Mouse (Mus musculus): ENCODE data around the gene Ide. TPM values are rescaled to one million over a fixed set of nuclear protein-coding genes. Genes with fewer than 3 reads are reported as not detected.

Ide gene
- total RNA-seq, 2 experiments from 2014 or later: 23.3 to 24.7 TPM

- peak; percentile 28 for ATAC-seq (replicated peaks; ENCODE audit: low FRiP score, poor library complexity, severe bottlenecking)
Observed at GRCm38 (mm10) chr19:37233561-37234539, 103.8 kb downstream of the Ide start.

- peak; percentile 58 for ATAC-seq (replicated peaks; ENCODE audit: low FRiP score, poor library complexity, severe bottlenecking)
Observed at GRCm38 (mm10) chr19:37232598-37232997, 105.1 kb downstream of the Ide start.

- peak; percentile 59; the same call in 1 of the 2 replicates for ATAC-seq (replicated peaks; ENCODE audit: low FRiP score, poor library complexity, severe bottlenecking)
Observed at GRCm38 (mm10) chr19:37225197-37225862, 112.3 kb downstream of the Ide start.

Other genes with a start within 250 kb of the Ide start
- 361 and 388 TPM in 2 replicates for gene March5, start 130.3 kb downstream of the Ide start, total RNA-seq (2015; ENCODE audit: low replicate concordance)
- gene March5, start 130.3 kb downstream of the Ide start, total RNA-seq (2017; ENCODE audit: low replicate concordance): 349 and 424 TPM in 2 replicates
- gene Cpeb3, start 129.3 kb downstream of the Ide start, total RNA-seq (2015; ENCODE audit: low replicate concordance): 39.6 and 42.8 TPM in 2 replicates
- gene Cpeb3, start 129.3 kb downstream of the Ide start, total RNA-seq (2017; ENCODE audit: low replicate concordance): 38.5 and 42.5 TPM in 2 replicates
- 409 and 470 TPM in 2 replicates for gene Kif11, start 38.6 kb upstream of the Ide start, total RNA-seq (2015; ENCODE audit: low replicate concordance)
- 653 and 658 TPM in 2 replicates for gene Kif11, start 38.6 kb upstream of the Ide start, total RNA-seq (2017; ENCODE audit: low replicate concordance)
- gene Hhex, start 97.0 kb upstream of the Ide start, total RNA-seq (2015; ENCODE audit: low replicate concordance): 21.3 and 21.8 TPM in 2 replicates
- gene Hhex, start 97.0 kb upstream of the Ide start, total RNA-seq (2017; ENCODE audit: low replicate concordance): 4.4 and 5.4 TPM in 2 replicates
- gene Exoc6, start 212.6 kb upstream of the Ide start, total RNA-seq (2015; ENCODE audit: low replicate concordance): 26.3 and 32.7 TPM in 2 replicates
- gene Exoc6, start 212.6 kb upstream of the Ide start, total RNA-seq (2017; ENCODE audit: low replicate concordance): 39.3 and 39.6 TPM in 2 replicates